Mouse (Mus musculus): ENCODE results near the gene Setd6.

Gene Setd6

GRCm38 (mm10) chr8:95715676-95716531, at the start of gene Setd6:
TSS of gene Setd6 (plus strand) at chr8:95715881.
- peak; percentile 77 to 81 for DNase-seq (ENCODE audit: low spot score in 2 of 2)

DNA sequence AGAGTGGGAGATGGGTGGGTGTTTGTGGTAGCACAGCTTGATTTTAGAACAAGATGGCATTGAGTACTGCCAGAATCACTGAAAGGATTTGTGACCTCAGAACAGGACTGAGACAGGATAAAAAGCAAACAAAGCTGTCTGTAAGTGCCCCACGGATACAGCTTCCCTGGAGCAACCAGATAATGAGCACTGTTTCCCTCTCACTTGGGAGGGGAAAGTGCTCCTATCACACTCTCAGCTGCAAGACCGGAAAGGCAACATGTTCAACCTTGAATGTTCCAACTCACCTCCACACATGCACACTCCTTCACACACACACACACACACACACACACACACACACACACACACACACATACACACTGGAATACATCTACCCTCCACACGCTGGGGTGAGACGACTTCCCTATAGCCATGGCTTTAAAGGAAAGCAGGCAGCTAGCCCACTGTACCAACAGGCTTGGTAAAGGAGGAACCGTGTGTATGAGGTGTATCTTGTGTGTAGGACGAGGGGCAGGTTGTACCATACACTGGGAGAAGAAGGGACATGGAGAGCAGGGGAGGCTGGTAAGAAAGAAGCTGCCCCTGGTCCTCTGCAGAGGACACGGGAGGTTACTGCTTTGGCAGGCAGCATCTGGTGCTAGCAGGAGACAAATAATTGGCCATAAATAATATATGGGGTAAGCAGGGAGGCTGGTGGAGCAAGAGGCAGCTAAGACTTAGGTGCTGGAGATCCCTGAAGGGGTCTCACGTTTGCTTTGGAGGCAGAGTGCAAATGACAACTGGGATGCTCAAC, 47.3 kb upstream of the Setd6 start:
- DNase-seq (ENCODE audit: low spot score in 2 of 2) = no peak

GRCm38 (mm10) chr8:95669967-95670366, 45.7 kb upstream of the Setd6 start:
- no peak for DNase-seq (ENCODE audit: low spot score in 2 of 2)

GRCm38 (mm10) chr8:95671861-95672260, 43.8 kb upstream of the Setd6 start:
- DNase-seq (ENCODE audit: low spot score in 2 of 2) = no peak

GRCm38 (mm10) chr8:95672811-95673210, 42.9 kb upstream of the Setd6 start:
- DNase-seq (ENCODE audit: low spot score in 2 of 2) = no peak

DNA sequence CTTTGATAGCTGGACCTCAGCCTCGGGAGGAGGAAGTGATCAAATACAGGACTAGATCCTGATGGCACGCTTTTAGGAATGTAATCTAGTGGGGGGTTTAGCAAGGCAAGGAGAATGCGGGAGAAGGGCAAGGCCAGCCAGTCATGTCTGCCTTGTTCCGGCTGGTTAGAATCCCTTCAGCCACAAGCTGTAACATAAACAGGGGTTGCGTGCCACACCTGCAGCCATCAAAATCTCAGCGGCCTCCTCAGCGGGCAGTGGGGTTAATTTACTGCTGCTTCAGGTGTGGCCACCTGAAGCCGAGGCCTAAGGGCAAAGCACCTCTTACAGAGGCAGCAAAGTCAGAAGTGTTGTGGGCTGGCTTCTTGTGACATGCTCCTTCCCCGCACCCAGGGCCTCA, 39.0 kb upstream of the Setd6 start, which contains the start of gene Ndrg4:
TSS of gene Ndrg4 (plus strand) at position 350 of the 400 bp plus-strand sequence.
- no peak for DNase-seq (ENCODE audit: low spot score in 2 of 2)

GRCm38 (mm10) chr8:95677591-95678023, 38.1 kb upstream of the Setd6 start:
- DNase-seq (ENCODE audit: low spot score in 2 of 2) = peak in 1 of 2 experiments; percentile 13

- peak; percentile 21 to 31 for DNase-seq (ENCODE audit: low spot score in 2 of 2)
These were observed 37.6 kb upstream of the Setd6 start for GRCm38 (mm10) chr8:95678024-95678611.

DNA sequence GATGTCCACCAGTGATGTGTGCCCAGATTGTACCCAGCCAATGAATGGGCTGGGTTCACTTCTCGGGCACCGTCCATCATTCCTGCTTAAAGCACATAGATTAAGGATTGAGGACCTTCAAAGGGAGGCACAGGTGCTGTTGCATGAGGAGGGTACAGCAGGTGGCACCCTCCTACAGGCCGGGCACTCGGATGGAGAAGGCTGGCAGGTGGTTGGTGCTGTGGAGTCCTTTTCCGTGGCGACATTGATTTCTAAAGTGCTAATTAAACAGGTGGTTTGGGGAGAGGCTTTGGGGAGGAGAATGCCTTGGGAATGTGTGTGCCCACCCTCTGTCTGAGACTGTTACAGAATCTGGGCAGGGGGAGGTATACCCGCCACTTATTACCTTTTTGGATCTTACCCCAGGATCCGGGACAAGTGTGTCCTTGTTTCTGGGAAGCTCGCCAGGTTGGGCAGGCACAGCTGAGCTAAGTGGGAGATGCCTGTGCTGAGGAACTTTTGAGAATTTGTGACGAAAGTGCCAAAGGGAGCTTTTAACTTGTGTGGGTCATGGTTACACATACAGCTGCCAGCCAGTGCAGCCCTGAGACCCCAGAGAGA, 27.5 kb upstream of the Setd6 start:
- DNase-seq (ENCODE audit: low spot score in 2 of 2) = no peak

GRCm38 (mm10) chr8:95690929-95691541, 24.6 kb upstream of the Setd6 start:
- DNase-seq (ENCODE audit: low spot score in 2 of 2) = peak in 1 of 2 experiments; percentile 21

- DNase-seq (ENCODE audit: low spot score in 2 of 2) = no peak
These were observed 21.1 kb upstream of the Setd6 start for GRCm38 (mm10) chr8:95694631-95695030.

- no peak for DNase-seq (ENCODE audit: low spot score in 2 of 2)
These were observed 19.0 kb upstream of the Setd6 start for GRCm38 (mm10) chr8:95696661-95697060.

DNA sequence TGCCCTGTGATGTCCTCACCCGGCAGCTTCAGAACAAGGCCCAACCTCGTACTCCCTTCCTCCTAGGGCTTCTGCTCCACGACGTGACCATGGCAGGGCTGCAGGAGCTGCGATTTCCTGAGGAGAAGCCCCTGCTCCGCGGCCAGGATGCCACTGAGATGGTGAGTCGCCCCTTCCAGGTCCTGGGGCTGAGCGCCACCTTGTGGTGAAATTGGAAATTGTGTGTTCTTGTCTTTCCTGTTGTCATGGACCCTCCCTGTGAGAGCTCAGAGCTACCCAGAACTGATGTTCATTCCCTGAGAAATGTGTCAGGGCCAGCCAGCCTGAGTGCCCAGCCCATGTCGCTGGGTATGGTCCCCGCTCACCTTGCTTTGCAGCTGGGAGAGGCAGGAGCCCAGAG, 18.6 kb upstream of the Setd6 start:
- peak; percentile 63 to 89 for DNase-seq (ENCODE audit: low spot score in 2 of 2)

DNA sequence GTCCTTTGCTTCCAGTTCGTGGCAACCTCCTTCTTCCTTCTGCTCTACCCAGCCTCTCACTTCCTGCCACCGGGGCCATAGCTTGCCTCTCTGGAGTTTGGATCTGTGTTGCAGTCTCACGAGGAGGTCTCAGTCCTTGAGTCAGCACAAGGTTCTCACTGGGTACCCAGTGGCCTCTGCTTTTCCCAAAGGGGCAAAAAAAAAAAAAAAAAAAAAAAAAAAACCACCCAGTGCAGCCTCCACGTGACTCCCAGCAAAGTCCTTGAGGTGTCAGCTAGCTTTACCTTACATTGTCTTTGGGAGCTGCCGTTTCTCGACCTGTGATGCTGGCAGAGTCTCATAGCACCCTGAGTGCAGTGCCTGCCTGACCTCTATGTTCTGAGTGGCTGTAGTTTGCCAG, 17.5 kb upstream of the Setd6 start:
- no peak for DNase-seq (ENCODE audit: low spot score in 2 of 2)

DNA sequence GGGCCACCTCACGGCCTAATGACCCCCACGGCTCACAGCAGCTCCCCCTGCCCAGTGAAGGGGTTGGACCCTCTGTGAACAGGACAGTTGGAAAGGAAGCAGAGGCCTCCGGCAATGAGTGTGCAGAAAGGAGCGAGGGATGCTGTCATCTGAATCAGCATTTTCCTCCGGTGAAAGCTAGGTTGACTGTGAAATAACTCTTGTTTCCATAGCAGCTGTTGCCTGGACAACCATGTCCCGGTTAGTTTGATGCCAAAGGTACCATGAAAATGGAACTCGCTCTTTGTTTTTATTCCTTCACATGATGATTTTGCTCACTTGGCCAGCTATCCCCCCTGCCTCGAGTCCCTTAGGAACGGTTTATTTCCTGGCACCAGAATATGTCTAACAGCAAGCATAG, 15.4 kb upstream of the Setd6 start:
- no peak for DNase-seq (ENCODE audit: low spot score in 2 of 2)

DNA sequence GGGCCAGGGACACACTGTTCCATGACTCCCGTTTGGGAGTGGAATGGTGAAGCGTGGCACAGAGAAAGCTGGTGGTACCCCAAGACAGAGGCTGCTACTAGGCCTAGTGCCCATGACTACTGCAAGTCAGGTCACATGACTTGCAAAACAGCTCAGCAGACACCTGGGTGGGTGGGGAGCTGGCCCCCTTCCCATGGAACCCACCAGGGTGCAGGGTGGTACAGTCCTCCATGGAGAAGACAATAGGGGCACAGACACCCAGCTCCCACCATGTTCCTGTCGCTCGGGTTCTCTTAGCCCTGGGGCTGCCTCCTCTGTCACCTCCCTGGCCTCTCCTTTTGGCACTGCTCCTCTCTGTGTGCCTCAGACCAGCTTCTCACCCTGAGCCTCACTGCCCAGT, 13.9 kb upstream of the Setd6 start:
- DNase-seq (ENCODE audit: low spot score in 2 of 2) = no peak

- peak; percentile 84 to 85 for DNase-seq (ENCODE audit: low spot score in 2 of 2)
These were observed 12.9 kb upstream of the Setd6 start for GRCm38 (mm10) chr8:95702480-95703446.

GRCm38 (mm10) chr8:95703461-95704260, 12.0 kb upstream of the Setd6 start:
- DNase-seq (ENCODE audit: low spot score in 2 of 2) = no peak

GRCm38 (mm10) chr8:95704538-95704937, 11.1 kb upstream of the Setd6 start:
- DNase-seq (ENCODE audit: low spot score in 2 of 2) = no peak
